Mouse (Mus musculus) brain, adult 10 weeks (tissue): ENCODE data around the gene Gm10310. TPM values are rescaled to one million over a fixed set of nuclear protein-coding genes. Genes with fewer than 3 reads are reported as not detected.

Experiments
- polyA plus RNA-seq: library from polyadenylated mRNA; stranded (reverse); fragments of 350-450 nt; fragmentation: Illumina TruSeq; extraction: RNeasy Lipid Tissue Mini Kit (QIAGEN cat#74804); gene quantifications from one replicate; pipeline ENCODE4 v1.2.3, GENCODE M21; 2015; ENCODE audit warnings: low read depth, low replicate concordance

Gene Gm10310
- not detected for polyA plus RNA-seq

DNA sequence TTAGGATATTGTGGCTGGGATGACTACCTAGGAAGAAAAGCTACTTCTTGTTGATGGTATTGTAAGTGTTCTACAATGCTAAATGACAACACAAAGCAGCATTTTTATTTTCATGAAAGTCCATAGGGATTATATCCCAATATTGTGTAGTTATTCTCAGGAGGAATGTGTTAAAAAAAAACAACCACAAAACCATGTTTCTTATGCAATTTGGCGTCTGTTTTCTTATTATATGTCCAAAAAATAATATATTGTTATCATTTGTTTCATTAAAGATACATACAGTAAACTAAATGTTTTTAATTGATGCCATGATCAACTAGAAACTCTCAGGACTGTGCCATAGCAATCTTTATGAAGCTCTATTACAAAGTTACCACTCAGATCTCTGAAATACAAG lies at the start of gene Gm10310:
Gm10310 (minus strand) TSS at position 101 of the 400 bp plus-strand sequence.

GRCm38 (mm10) chr10:130030048-130030447 lies 45.2 kb upstream of the Gm10310 start, which contains the start of gene Olfr821:
Gene Olfr821 (plus strand): TSS chr10:130030348.

GRCm38 (mm10) chr10:130012321-130012720 lies 27.5 kb upstream of the Gm10310 start, which contains the start of gene Olfr820:
Gene Olfr820 (plus strand): TSS chr10:130012621.

DNA sequence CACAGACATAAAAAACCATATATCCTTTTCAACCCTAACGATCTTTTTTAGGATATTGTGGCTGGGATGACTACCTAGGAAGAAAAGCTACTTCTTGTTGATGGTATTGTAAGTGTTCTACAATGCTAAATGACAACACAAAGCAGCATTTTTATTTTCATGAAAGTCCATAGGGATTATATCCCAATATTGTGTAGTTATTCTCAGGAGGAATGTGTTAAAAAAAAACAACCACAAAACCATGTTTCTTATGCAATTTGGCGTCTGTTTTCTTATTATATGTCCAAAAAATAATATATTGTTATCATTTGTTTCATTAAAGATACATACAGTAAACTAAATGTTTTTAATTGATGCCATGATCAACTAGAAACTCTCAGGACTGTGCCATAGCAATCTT lies 8.8 kb downstream of the Gm10310 start, which contains the start of gene Olfr247:
Olfr247 (minus strand) TSS at position 101 of the 400 bp plus-strand sequence.

GRCm38 (mm10) chr10:129967166-129967565 lies 17.7 kb downstream of the Gm10310 start, which contains the start of gene Olfr819:
Gene Olfr819 (minus strand): TSS chr10:129967266.

DNA sequence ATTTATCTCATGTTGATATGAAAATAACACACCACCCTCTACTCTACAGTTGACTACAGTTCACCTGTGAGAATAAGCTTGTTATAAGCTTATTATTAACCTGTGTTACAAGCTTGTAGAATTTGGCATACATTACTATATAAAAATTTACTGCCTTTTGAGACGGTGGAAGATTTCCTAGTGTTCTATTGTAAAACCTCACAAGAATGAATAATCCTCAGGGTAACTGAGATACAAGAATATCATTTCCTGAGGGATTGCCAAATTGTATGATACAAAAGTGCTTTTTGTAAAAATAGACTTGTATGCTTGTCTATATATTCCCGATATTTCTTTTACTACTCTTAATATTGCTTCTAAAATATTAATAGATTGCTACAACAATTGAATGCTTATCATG lies 35.9 kb downstream of the Gm10310 start, which contains the start of gene Olfr818:
Olfr818 (minus strand) TSS at position 101 of the 400 bp plus-strand sequence.

Other genes with a start within 250 kb of the Gm10310 start
- not detected for gene Olfr806, start 243.1 kb downstream of the Gm10310 start, polyA plus RNA-seq
- gene Olfr807, start 227.3 kb downstream of the Gm10310 start, polyA plus RNA-seq, result not detected
- not detected for gene Olfr808, start 219.6 kb downstream of the Gm10310 start, polyA plus RNA-seq
- gene Olfr809, start 210.4 kb downstream of the Gm10310 start, polyA plus RNA-seq, result not detected
- gene Olfr810, start 190.1 kb downstream of the Gm10310 start, polyA plus RNA-seq, result not detected
- gene Olfr811, start 180.7 kb downstream of the Gm10310 start, polyA plus RNA-seq, result not detected
- gene Olfr812, start 139.0 kb downstream of the Gm10310 start, polyA plus RNA-seq, result not detected
- gene Olfr813, start 129.7 kb downstream of the Gm10310 start, polyA plus RNA-seq, result not detected
- not detected for gene Olfr814, start 105.2 kb downstream of the Gm10310 start, polyA plus RNA-seq
- gene Olfr815, start 79.2 kb downstream of the Gm10310 start, polyA plus RNA-seq, result not detected
- gene Olfr816, start 69.5 kb downstream of the Gm10310 start, polyA plus RNA-seq, result not detected
- not detected for gene Olfr818, start 36.0 kb downstream of the Gm10310 start, polyA plus RNA-seq
- gene Olfr819, start 17.8 kb downstream of the Gm10310 start, polyA plus RNA-seq, result not detected
- not detected for gene Olfr247, start 8.9 kb downstream of the Gm10310 start, polyA plus RNA-seq
- gene Olfr820, start 27.6 kb upstream of the Gm10310 start, polyA plus RNA-seq, result not detected
- not detected for gene Olfr821, start 45.3 kb upstream of the Gm10310 start, polyA plus RNA-seq
- gene Olfr822, start 86.1 kb upstream of the Gm10310 start, polyA plus RNA-seq, result not detected
- gene Olfr823, start 130.3 kb upstream of the Gm10310 start, polyA plus RNA-seq, result not detected
- gene Olfr824, start 144.9 kb upstream of the Gm10310 start, polyA plus RNA-seq, result not detected
- not detected for gene Olfr825, start 181.7 kb upstream of the Gm10310 start, polyA plus RNA-seq
- gene Olfr826, start 199.1 kb upstream of the Gm10310 start, polyA plus RNA-seq, result not detected
- gene Olfr827, start 229.3 kb upstream of the Gm10310 start, polyA plus RNA-seq, result not detected